In the genomic region with DNA sequence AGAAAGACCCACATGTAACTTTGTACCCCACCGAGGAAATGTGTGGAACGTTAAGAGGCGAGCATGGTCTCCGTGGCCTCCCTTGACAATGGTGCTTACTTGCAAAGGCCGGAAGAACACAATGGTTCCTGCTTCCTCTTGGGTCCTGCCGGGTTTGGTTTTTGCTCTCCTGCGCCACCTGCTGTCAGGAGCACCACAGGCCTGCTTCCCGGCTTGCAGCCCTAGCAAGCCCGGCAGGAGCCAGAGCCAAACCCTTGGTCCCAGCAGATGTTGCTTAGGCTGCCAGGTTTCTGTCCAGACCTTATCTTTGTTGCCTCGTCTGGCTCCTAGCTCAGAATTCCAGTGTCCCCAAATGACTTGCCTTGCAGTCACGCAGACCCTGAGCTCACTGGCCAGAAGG, we compare ENCODE assay signal across 8 mouse cellular contexts.
DNase-seq lines count a peak whose midpoint lies in the region; ATAC-seq lines count a peak whose summit lies in the region.

No protein-coding gene starts in this region.

- no peak overlapping the region for H3K4me2 ChIP-seq in hindbrain, embryonic 12.5 days (replicated peaks)

- WGBS in hindbrain, embryonic 12.5 days: 8% methylated on average over 11 of the region's 11 CpGs

- DNase-seq in NIH3T3 (ENCODE audit: low read depth): peak; percentile 96
- DNase-seq in cerebellum, adult 9-11 months: peak; percentile 75
- DNase-seq in frontal cortex, postnatal 14 days (ENCODE audit: low spot score in 2 of 2): peak; percentile 75 to 83
- peak; percentile 83 to 96 for DNase-seq in layer of hippocampus, postnatal 25 days (ENCODE audit: extremely low spot score in 1 of 2, low spot score in 1 of 2)
- DNase-seq in lung, postnatal 4 days: peak; percentile 95
- peak; percentile 84 to 90 for DNase-seq in right cerebral cortex, adult 2 months (ENCODE audit: low spot score in 2 of 2)
- peak; percentile 74 for DNase-seq in urinary bladder, postnatal 10 days (ENCODE audit: low spot score)

- ATAC-seq in hindbrain, embryonic 12.5 days (ENCODE audit: low FRiP score): peak; percentile 60; the same call in 1 of the 2 replicates

- peaks cover 20% of the 10 kb centered on the region for H3K4me1 ChIP-seq in hindbrain, embryonic 12.5 days

- peaks cover 5% of the 10 kb centered on the region; the same call in 1 of the 2 replicates for H3K36me3 ChIP-seq in hindbrain, embryonic 12.5 days

- no peak overlapping the region for H3K4me3 ChIP-seq in hindbrain, embryonic 12.5 days

- no peaks in the 10 kb centered on the region for H3K27me3 ChIP-seq in hindbrain, embryonic 12.5 days

- peak overlapping the region; percentile 36; the same call in 1 of the 2 replicates for H3K27ac ChIP-seq in hindbrain, embryonic 12.5 days

- H3K9ac ChIP-seq in hindbrain, embryonic 12.5 days: no peak overlapping the region

- H3K9me3 ChIP-seq in hindbrain, embryonic 12.5 days (replicated peaks): no peaks in the 10 kb centered on the region
